Mouse (Mus musculus) kidney, embryonic 15.5 days (tissue): ENCODE measurements around the gene Atad5. TPM values are rescaled to one million over a fixed set of nuclear protein-coding genes. Genes with fewer than 3 reads are reported as not detected.

Experiments
- ATAC-seq: fragments of 200-750 bp; cut with Nextera tagmentation; replicated peaks from 2 replicates; pipeline ENCODE4 v1.8.0; 2017; ENCODE audit warnings: moderate TSS enrichment; ENCODE audit not compliant: low FRiP score
- H3K27ac ChIP-seq: fragments of 300-500 bp; sonication (generic); 2 replicates; pipeline ENCODE4 v1.5.1; 2015; ENCODE audit warnings: mild to moderate bottlenecking, inconsistent platforms
- H3K27me3 ChIP-seq: fragments of 300-500 bp; sonication (generic); 2 replicates; pipeline ENCODE4 v1.6.1; 2015; ENCODE audit warnings: inconsistent platforms
- H3K36me3 ChIP-seq: fragments of 300-500 bp; sonication (generic); 2 replicates; pipeline ENCODE4 v1.6.1; 2015; ENCODE audit warnings: inconsistent platforms
- H3K4me1 ChIP-seq: fragments of 300-500 bp; sonication (generic); 2 replicates; pipeline ENCODE4 v1.6.1; 2015; ENCODE audit warnings: inconsistent platforms
- H3K4me2 ChIP-seq: fragments of 300-500 bp; sonication (generic); 2 replicates; pipeline ENCODE4 v1.6.1; 2015; ENCODE audit warnings: moderate library complexity, mild to moderate bottlenecking, inconsistent platforms
- H3K4me3 ChIP-seq: fragments of 300-500 bp; sonication (generic); replicated peaks from 2 replicates; pipeline ENCODE4 v1.5.1; 2015; ENCODE audit warnings: mild to moderate bottlenecking, inconsistent platforms
- H3K9ac ChIP-seq: fragments of 300-500 bp; sonication (generic); 2 replicates; pipeline ENCODE4 v1.6.1; 2015; ENCODE audit warnings: mild to moderate bottlenecking, inconsistent platforms
- H3K9me3 ChIP-seq: fragments of 300-500 bp; sonication (generic); replicated peaks from 2 replicates; pipeline ENCODE4 v1.6.1; 2016; ENCODE audit warnings: inconsistent platforms
- WGBS: fragments of 180-500 bp; shearing (Covaris S2); methylation state at CpG from one replicate; pipeline ENCODE4 v1.1.7; 2015; ENCODE audit warnings: mixed read lengths; 5-methylcytosine and 5-hydroxymethylcytosine counted together
- polyA plus RNA-seq: library from polyadenylated mRNA; unstranded; fragments of >200 nt; fragmentation: Nextera tagmentation; extraction: Ambion mirVana; gene quantifications from 2 replicates; pipeline ENCODE4 v1.2.1, GENCODE M21; 2015

Gene Atad5
- polyA plus RNA-seq, 1 experiment from 2014 or later: 11.9 TPM

DNA sequence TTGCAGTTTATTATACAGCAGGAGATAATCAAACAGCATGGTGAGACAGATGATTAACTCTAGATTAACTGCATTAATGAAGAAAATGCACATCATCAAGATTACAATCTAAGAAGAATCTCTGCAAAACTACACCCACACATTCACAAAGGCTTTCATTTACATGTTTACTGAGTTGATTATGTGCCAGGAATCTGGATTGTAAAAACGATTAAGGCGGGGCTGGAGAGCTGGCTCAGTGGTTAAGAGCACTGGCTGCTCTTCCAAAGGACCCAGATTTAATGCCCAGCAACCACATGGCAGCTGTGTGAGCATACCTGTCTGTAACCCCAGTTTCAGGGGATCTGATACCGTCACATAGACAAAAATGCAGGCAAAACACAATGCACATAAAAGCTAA is 19.4 kb upstream of the Atad5 start:
- no peak for ATAC-seq

DNA sequence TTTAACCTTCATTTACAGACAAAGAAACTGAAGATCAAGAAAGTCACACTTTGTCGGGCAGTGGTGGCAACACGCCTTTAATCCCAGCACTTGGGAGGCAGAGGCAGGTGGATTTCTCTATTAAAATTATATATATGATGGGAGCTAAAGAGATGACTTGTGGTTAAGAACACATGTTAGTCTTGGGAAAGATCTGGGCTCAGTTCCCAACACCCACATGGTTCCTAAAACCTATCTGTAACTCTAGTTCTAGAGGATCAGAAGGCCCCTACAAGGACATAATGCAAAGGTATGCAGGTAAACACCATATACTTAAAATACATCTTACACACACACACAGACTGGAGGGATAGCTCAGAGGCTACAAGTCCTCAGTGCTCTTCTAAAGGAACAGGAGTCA is 18.2 kb upstream of the Atad5 start:
- H3K4me1 ChIP-seq: no peaks in the 10 kb centered on the region
- H3K9me3 ChIP-seq: no peaks in the 10 kb centered on the region
- H3K4me2 ChIP-seq: no peak overlapping the region
- H3K4me3 ChIP-seq: no peak overlapping the region
- no peak overlapping the region for H3K27ac ChIP-seq
- no peak overlapping the region for H3K9ac ChIP-seq
- ATAC-seq: no peak
- WGBS: 96% methylated on average over 2 of the region's 2 CpGs
- 0 out of 2 replicates have a peak, but pooled peaks cover 8% of the 10 kb centered on the region for H3K36me3 ChIP-seq
- no peaks in the 10 kb centered on the region for H3K27me3 ChIP-seq

More for the DNA sequence above, 19.4 kb upstream of the Atad5 start:
- 0 out of 2 replicates have a peak, but pooled peaks cover 6% of the 10 kb centered on the region for H3K36me3 ChIP-seq
- H3K9me3 ChIP-seq: no peaks in the 10 kb centered on the region
- H3K4me2 ChIP-seq: no peak overlapping the region
- no peak overlapping the region for H3K4me3 ChIP-seq
- WGBS: 85% methylated on average over 3 of the region's 3 CpGs
- H3K9ac ChIP-seq: no peak overlapping the region
- no peaks in the 10 kb centered on the region for H3K27me3 ChIP-seq
- H3K27ac ChIP-seq: no peak overlapping the region
- no peaks in the 10 kb centered on the region for H3K4me1 ChIP-seq

DNA sequence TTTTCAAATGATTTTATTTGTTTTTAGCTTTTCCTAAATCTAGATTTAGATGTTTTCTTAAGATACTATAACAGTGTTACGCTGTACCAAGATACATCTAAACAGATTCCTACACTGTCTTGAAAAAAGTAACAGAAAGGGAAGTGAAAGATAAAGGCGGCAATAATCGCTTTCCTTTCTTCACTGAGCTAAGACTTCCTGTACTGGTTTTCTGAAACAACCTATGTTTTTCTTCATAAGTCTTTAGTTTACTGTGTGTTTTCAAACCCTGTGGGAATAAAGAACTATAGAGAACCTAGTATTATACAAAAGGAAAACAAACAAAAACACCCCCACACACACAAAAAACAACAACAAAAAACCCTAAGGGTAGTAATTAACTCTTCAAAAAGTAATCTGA is 16.8 kb upstream of the Atad5 start:
- no peak for ATAC-seq
- Histone ChIP-seq H3K4me2 (no peak overlapping the region), H3K9ac (no peak overlapping the region), H3K4me3 (no peak overlapping the region), H3K4me1 (no peaks in the 10 kb centered on the region), H3K36me3 (peaks cover 15% of the 10 kb centered on the region; the same call in 1 of the 2 replicates), H3K27ac (no peak overlapping the region), H3K9me3 (no peaks in the 10 kb centered on the region), H3K27me3 (no peaks in the 10 kb centered on the region)
- WGBS: 74% methylated on average over 3 of the region's 3 CpGs

DNA sequence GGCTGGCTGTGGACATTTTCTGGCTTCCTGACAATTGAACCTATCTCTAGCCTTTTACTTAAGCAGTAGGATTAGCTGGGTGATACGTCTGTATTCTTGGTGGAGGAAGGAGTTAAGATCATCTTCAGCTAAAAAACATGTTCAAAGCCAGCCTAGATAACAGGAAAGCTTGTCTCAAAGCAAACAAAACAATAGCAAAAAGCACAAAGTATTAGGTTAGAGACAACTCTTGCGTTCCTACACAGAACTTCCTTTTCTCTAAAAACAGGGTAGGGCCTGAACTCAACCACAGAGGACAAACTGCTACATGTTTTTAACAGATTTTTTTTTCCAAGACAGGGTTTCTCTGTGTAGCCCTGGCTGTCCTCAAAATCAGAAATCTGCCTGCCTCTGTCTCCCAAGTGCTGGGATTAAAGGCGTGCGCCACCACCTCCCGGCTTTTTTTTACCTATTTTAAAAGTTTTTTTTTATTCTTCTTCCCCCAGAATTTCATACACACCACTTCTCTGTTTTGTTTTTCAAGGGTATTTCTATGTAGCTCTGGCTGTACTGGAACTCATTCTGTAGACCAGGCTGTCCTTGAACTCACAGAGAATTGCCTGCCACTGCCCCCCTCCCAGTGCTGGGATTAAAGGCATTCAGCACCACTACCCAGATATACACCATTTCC is 13.5 kb upstream of the Atad5 start:
- H3K9me3 ChIP-seq: no peaks in the 10 kb centered on the region
- no peak overlapping the region for H3K27ac ChIP-seq
- ATAC-seq: no peak
- peaks cover 9% of the 10 kb centered on the region for H3K4me1 ChIP-seq
- WGBS: 92% methylated on average over 5 of the region's 5 CpGs
- no peaks in the 10 kb centered on the region for H3K27me3 ChIP-seq
- H3K4me3 ChIP-seq: no peak overlapping the region
- no peak overlapping the region for H3K9ac ChIP-seq
- H3K36me3 ChIP-seq: peaks cover 15% of the 10 kb centered on the region; the same call in 1 of the 2 replicates
- H3K4me2 ChIP-seq: no peak overlapping the region

DNA sequence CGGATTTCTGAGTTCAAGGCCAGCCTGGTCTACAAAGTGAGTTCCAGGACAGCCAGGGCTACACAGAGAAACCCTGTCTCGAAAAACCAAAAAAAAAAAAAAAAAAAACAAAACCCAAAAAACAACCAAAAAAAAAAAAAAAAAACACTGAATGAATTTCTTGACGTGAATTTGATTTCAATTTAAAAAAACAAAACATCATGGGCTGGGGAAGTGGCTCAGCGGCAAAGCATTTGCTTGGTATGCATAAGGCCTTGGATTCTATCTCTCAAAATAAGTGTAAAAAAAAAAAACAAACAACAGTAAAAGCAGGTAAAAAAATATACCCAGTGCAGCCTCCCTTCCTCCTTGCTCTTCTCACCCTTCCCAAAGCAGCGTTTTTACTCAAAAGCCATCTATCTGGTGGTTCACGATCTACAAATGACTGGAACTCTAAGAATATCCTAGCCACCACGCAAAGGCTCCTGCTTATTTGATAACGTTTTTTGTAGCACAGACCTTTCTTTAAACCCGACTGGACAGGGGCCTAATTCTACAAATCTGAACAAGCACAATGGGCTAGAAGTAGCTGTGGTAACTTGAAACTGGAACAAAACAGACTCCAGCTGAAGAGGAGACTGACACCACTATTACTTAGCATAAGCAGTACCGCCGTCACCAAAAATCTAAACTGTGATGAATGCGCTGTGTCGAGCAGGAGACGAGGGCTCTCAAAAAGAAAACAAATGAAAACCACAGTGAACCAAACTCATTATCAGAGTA is 11.2 kb upstream of the Atad5 start:
- Histone ChIP-seq H3K27ac (no peak overlapping the region; the same call in 1 of the 2 replicates), H3K36me3 (peaks cover 15% of the 10 kb centered on the region; the same call in 1 of the 2 replicates), H3K4me3 (no peak overlapping the region), H3K9me3 (no peaks in the 10 kb centered on the region), H3K27me3 (no peaks in the 10 kb centered on the region), H3K9ac (no peak overlapping the region), H3K4me1 (peaks cover 18% of the 10 kb centered on the region), H3K4me2 (no peak overlapping the region)
- no peak for ATAC-seq
- WGBS: 51% methylated on average over 13 of the region's 14 CpGs

DNA sequence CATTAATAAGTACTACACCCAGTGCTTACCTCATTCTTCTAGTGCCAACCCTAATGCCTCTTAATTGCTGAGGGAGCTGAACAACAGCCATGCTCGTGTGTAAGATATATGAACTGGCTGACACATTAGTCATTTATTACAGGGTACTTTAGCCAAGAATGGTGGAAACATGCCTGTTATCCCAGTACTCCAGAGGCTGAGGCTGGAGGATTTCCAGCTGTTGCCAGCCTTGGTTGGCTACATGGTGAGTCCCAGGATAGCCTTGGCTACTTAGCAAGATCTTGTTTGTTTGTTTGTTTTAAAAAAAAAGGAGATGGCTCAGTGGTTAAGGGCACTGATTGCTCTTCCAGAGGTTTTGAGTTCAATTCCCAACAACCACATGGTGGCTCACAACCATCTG is 10.4 kb upstream of the Atad5 start:
- H3K27me3 ChIP-seq: no peaks in the 10 kb centered on the region
- H3K9me3 ChIP-seq: no peaks in the 10 kb centered on the region
- no peak overlapping the region for H3K4me3 ChIP-seq
- H3K27ac ChIP-seq: no peak overlapping the region
- WGBS: 13% methylated on average over 1 of the region's 1 CpGs
- peaks cover 18% of the 10 kb centered on the region for H3K4me1 ChIP-seq
- no peak for ATAC-seq
- no peak overlapping the region for H3K9ac ChIP-seq
- no peak overlapping the region for H3K4me2 ChIP-seq
- peaks cover 15% of the 10 kb centered on the region; the same call in 1 of the 2 replicates for H3K36me3 ChIP-seq

DNA sequence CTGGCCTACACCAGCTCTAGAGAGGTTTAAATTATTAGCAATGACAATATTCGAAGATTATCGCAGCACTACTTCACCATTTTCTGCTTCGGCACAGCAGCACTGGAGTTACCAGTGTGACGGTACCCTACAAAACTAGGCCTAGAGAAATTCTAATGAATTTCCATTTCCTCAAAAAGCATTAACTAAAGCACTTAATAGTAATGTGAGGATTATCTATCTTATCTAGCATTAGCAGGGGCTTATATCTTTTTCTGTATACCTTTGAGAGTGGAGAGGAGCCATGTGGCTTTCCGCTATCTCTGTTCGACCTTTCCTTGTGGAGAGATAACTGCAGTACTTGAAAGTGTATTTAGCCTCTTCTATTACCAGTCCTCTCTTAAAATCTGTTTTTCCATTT is 9.4 kb upstream of the Atad5 start:
- WGBS: 63% methylated on average over 6 of the region's 6 CpGs

DNA sequence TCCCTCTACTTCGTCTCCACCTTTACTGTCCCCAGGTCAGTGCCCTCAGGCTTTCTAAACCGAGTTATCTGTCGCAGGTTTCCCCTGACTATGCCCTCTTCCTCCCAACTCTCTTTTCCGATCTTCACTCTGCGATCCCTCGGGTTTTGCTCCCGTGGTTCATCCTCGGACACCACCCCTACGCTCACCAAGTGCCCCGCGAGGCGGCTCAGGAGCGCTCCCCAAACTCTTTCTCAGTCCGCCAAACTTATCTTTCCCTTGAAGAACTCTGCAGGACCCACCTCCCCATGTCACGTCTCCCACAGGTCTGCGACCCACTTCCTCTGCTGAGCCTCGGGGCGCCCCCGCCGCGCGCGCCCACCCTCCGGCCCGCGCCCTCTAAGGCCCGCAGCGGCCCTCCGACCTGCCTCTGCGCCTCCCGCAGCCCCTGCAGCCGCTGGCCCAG is 8.8 kb upstream of the Atad5 start:
- peak overlapping the region; percentile 84 for H3K4me3 ChIP-seq
- ATAC-seq: peak; percentile 55
- 1% methylated on average over 32 of the region's 32 CpGs for whole genome bisulfite sequencing
- no peaks in the 10 kb centered on the region for H3K27me3 ChIP-seq
- H3K36me3 ChIP-seq: peaks cover 9% of the 10 kb centered on the region; the same call in 1 of the 2 replicates
- H3K4me1 ChIP-seq: peaks cover 18% of the 10 kb centered on the region
- H3K9me3 ChIP-seq: no peaks in the 10 kb centered on the region
- peak overlapping the region; percentile 98 for H3K9ac ChIP-seq
- peak overlapping the region; percentile 65 for H3K4me2 ChIP-seq
- peak overlapping the region; percentile 96 for H3K27ac ChIP-seq

More for the DNA sequence above, 9.4 kb upstream of the Atad5 start:
- Histone ChIP-seq H3K9ac (peak overlapping the region; percentile 98), H3K4me2 (peak overlapping the region; percentile 65), H3K4me3 (peak overlapping the region; percentile 84), H3K4me1 (peaks cover 18% of the 10 kb centered on the region), H3K9me3 (no peaks in the 10 kb centered on the region), H3K27ac (no peak overlapping the region; the same call in 1 of the 2 replicates), H3K36me3 (peaks cover 9% of the 10 kb centered on the region; the same call in 1 of the 2 replicates), H3K27me3 (no peaks in the 10 kb centered on the region)
- ATAC-seq: no peak

DNA sequence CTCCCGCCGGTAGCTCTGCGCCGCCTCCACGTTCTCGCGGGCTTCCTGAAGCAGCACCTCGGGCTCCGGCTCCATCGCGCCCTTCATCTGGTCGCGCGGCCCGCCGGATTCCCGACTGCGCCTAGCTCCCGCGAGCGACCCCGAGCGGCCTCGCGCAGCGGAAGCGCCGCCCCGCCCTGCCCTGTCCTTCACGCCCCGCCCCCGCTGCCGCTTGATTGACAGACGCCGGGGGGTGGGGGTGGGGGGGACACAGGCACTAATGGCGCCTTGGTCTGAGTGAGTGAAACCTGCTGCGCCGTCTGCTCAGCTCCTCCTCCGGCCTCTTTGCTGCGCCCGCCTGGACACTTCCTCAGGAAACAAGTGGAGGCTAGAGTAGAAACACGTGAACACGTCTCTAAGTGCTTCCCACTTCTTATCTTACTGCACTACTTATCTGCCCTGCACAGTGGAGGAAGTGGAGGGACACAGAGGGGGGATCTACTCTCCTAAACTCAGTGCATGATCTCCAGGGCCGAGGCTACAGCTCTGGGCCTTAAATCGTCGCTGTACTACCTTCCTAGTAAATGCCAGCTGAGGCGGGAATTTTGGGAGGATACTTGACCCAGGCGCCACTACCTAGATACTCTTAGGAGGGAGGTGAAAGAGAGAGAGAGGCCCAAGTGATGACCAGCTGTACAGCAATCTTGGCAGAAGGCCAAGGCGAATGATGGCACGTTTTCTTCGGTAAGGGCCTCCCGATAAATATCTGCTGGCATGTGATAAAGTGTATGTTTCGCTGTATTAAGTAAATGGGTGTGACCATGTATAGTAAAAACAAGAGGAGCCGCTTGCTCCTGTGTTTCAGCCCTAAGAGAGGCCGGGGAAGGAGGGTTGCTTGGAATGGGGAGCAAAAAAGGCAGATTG is 8.1 kb upstream of the Atad5 start, which contains the start of gene Crlf3:
Gene Crlf3 (minus strand): TSS at position 166 of the 903 bp plus-strand sequence.
- WGBS: 5% methylated on average over 55 of the region's 55 CpGs
- H3K9ac ChIP-seq: peak within 1 kb of the TSS; percentile 98
- no peaks in the 10 kb centered on the region for H3K27me3 ChIP-seq
- peak; percentile 95 for ATAC-seq
- H3K4me3 ChIP-seq: peak within 1 kb of the TSS; percentile 84
- peak within 1 kb of the TSS; percentile 96 for H3K27ac ChIP-seq
- H3K4me2 ChIP-seq: peak within 1 kb of the TSS; percentile 65
- H3K4me1 ChIP-seq: peaks cover 18% of the 10 kb centered on the region
- peaks cover 7% of the 10 kb centered on the region; the same call in 1 of the 2 replicates for H3K36me3 ChIP-seq
- H3K9me3 ChIP-seq: no peaks in the 10 kb centered on the region

DNA sequence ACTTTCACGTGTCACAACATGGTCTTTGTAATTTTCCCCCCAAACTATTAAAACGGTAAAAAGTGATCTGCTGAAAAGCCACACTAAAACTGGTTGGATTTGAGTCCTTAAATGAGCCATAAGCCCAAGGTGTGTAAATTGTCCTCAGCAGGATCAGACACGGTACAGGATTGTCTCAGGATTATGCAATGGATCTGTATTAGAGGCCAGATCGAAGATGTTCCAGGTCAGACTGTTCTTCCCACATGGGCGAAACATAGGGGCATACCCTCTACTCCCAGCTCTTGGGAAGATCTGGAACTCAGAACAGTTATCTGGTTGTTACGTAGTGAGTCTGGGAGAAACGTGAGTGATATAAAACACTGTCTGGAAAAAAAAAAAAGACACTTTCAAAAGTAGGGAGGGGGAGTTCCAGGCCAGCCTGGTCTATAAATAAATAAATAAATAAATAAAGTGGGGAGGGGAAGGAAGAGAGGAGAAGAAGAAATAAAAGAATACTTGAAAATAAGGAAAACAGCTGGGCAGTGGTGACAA is 7.3 kb upstream of the Atad5 start:
- Histone ChIP-seq H3K4me2 (peak overlapping the region; percentile 65), H3K4me1 (peaks cover 18% of the 10 kb centered on the region), H3K27me3 (no peaks in the 10 kb centered on the region), H3K9ac (no peak overlapping the region), H3K27ac (peak overlapping the region; percentile 96), H3K4me3 (peak overlapping the region; percentile 84), H3K9me3 (no peaks in the 10 kb centered on the region), H3K36me3 (peaks cover 4% of the 10 kb centered on the region; the same call in 1 of the 2 replicates)
- WGBS: 76% methylated on average over 7 of the region's 7 CpGs
- ATAC-seq: no peak

DNA sequence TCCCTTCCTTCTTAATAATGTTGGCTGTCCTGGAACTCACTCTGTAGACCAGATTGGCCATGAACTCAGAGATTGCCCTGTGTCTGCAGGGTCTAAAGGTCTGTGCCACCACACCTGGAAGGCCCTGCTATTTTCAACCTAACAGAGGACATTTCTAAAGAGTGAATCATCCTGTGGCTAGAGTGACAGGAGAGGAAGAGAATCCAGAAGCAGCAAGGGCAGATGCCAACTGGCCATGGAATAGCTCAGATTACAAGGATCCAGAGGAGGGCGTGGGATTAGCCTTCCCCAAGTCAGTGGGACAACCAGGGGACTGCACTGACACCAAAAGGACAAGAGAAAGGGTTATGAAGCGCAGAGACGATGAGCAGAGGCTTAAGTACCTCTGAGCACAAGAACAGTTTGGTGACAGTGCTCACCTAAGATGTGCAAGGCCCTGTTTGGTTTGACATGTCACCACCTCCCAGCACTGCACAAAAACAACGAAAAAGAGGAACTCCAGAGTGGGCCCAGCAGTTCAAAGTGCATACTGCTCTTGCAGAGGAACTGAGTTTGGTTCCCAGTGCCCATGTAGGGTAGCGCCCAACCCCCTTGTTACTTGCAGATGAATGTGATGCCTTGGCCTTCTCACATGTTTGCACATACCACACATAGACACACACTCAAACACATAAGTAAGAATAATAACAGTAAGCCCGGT is 3.7 kb upstream of the Atad5 start:
- no peaks in the 10 kb centered on the region for H3K27me3 ChIP-seq
- H3K36me3 ChIP-seq: no peaks in the 10 kb centered on the region
- no peak for ATAC-seq
- H3K9ac ChIP-seq: no peak overlapping the region
- no peak overlapping the region for H3K27ac ChIP-seq
- H3K4me3 ChIP-seq: no peak overlapping the region
- H3K4me1 ChIP-seq: peaks cover 11% of the 10 kb centered on the region
- WGBS: 70% methylated on average over 6 of the region's 6 CpGs
- no peak overlapping the region for H3K4me2 ChIP-seq
- H3K9me3 ChIP-seq: no peaks in the 10 kb centered on the region
